Mouse (Mus musculus) kidney, adult 2 months (tissue): ENCODE measurements around the gene Srf.

Experiments used
- CTCF ChIP-seq: fragments of 200-500 bp; conservative IDR thresholded peaks from 2 replicates; pipeline ENCODE4 v1.5.1; 2011; ENCODE audit warnings: low read depth, mild to moderate bottlenecking, control low read depth, low read length, moderate library complexity, mixed read lengths; ENCODE audit not compliant: insufficient read depth, insufficient read length
- POLR2A ChIP-seq: fragments of 200-500 bp; IDR thresholded peaks from one replicate; pipeline ENCODE4 v1.6.1; 2011; ENCODE audit warnings: low read depth, low read length, control low read depth

GRCm38 (mm10) chr17:46519971-46520370 lies 36.0 kb downstream of the Srf start:
- no peak for TF ChIP-seq CTCF
- no peak for TF ChIP-seq POLR2A
